Mouse (Mus musculus) stomach, postnatal 0 days (tissue): ENCODE measurements around the gene Fxyd2. TPM values are rescaled to one million over a fixed set of nuclear protein-coding genes. Genes with fewer than 3 reads are reported as not detected.

ENCODE experiments used
- ATAC-seq: fragments of 200-750 bp; cut with Nextera tagmentation; 2 replicates; pipeline ENCODE4 v1.8.0; 2017; ENCODE audit not compliant: low FRiP score, low TSS enrichment
- DNase-seq: peaks from one replicate; pipeline ENCODE4 v3.0.0-alpha.2; 2016; ENCODE audit warnings: low spot score
- H3K27ac ChIP-seq: fragments of 300-500 bp; sonication (generic); replicated peaks from 2 replicates; pipeline ENCODE4 v1.5.1; 2014; ENCODE audit warnings: mild to moderate bottlenecking, control low read depth
- H3K27me3 ChIP-seq: fragments of 300-500 bp; sonication (generic); 2 replicates; pipeline ENCODE4 v1.6.1; 2014; ENCODE audit warnings: low read length; ENCODE audit not compliant: control insufficient read depth, insufficient read depth
- H3K36me3 ChIP-seq: fragments of 300-500 bp; sonication (generic); 2 replicates; pipeline ENCODE4 v1.6.1; 2014; ENCODE audit warnings: low read length, mixed read lengths; ENCODE audit not compliant: control insufficient read depth, insufficient read depth
- H3K4me1 ChIP-seq: fragments of 300-500 bp; sonication (generic); replicated peaks from 2 replicates; pipeline ENCODE4 v1.6.1; 2014; ENCODE audit warnings: antibody characterized with exemption; ENCODE audit not compliant: control insufficient read depth, insufficient read depth
- H3K4me2 ChIP-seq: fragments of 300-500 bp; sonication (generic); replicated peaks from 2 replicates; pipeline ENCODE4 v1.6.1; 2014; ENCODE audit warnings: low read depth, mild to moderate bottlenecking, control low read depth, moderate library complexity
- H3K4me3 ChIP-seq: fragments of 300-500 bp; sonication (generic); 2 replicates; pipeline ENCODE4 v1.5.1; 2014; ENCODE audit warnings: low read depth, low read length, control low read depth
- H3K9ac ChIP-seq: fragments of 300-500 bp; sonication (generic); 2 replicates; pipeline ENCODE4 v1.6.1; 2014; ENCODE audit warnings: mild to moderate bottlenecking, low read length, control low read depth, mixed read lengths
- H3K9me3 ChIP-seq: fragments of 300-500 bp; sonication (generic); 2 replicates; pipeline ENCODE4 v1.6.1; 2016; ENCODE audit warnings: low read length; ENCODE audit not compliant: control insufficient read depth
- CTCF ChIP-seq: IDR thresholded peaks from 2 replicates; pipeline ENCODE4 v1.5.1; 2016; ENCODE audit warnings: antibody characterized with exemption, low read depth, mild to moderate bottlenecking, moderate library complexity
- EP300 ChIP-seq: optimal IDR thresholded peaks from 2 replicates; pipeline ENCODE3; 2016; ENCODE audit warnings: antibody characterized with exemption
- WGBS: fragments of 180-500 bp; shearing (Covaris S2); extraction: QIAGEN DNeasy Blood & Tissue Kit; methylation state at CpG from one replicate; pipeline ENCODE4 v1.1.7; 2014; 5-methylcytosine and 5-hydroxymethylcytosine counted together
- polyA plus RNA-seq: library from polyadenylated mRNA; unstranded; fragments of >200 nt; fragmentation: Nextera tagmentation; extraction: Ambion mirVana; gene quantifications from 2 replicates; pipeline ENCODE4 v1.2.1, GENCODE M21; 2015

Gene Fxyd2
- polyA plus RNA-seq, 1 experiment from 2014 or later, result 2.2 TPM

DNA sequence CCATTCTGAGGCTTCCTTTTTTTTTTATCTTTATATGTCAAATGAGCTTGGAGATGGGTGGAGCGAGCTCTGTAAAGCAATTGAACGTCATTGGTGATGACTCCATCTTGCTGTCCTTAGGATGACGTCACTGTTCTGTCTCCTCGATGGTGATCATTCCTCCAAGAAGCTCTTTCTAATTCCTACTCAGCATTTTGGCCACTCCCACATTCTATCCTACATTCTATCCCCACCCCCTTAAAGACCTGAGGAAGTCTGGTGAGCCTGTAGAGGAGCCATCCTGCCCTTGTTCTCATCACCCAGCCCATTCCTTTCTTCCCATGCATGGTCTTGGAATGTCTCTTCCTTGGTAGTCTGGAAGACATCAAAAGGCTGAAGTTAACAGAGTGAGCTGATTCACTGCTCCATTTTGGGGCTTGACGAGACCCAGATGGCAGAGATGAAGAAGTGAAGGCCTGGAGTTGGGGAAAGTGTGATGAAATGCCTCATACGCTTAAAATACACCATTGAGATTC, 24.4 kb upstream of the Fxyd2 start:
- Histone ChIP-seq H3K27ac (no peak overlapping the region), H3K27me3 (no peaks in the 10 kb centered on the region), H3K36me3 (no peaks in the 10 kb centered on the region), H3K4me1 (no peaks in the 10 kb centered on the region; the same call in 1 of the 2 replicates), H3K9me3 (no peaks in the 10 kb centered on the region), H3K4me2 (no peak overlapping the region), H3K9ac (no peak overlapping the region), H3K4me3 (no peak overlapping the region)
- peak; percentile 40; the same call in 1 of the 2 replicates for ATAC-seq
- no peak for TF ChIP-seq CTCF
- TF ChIP-seq EP300, result no peak
- 76% methylated on average over 6 of the region's 6 CpGs for WGBS
- DNase-seq, result no peak

DNA sequence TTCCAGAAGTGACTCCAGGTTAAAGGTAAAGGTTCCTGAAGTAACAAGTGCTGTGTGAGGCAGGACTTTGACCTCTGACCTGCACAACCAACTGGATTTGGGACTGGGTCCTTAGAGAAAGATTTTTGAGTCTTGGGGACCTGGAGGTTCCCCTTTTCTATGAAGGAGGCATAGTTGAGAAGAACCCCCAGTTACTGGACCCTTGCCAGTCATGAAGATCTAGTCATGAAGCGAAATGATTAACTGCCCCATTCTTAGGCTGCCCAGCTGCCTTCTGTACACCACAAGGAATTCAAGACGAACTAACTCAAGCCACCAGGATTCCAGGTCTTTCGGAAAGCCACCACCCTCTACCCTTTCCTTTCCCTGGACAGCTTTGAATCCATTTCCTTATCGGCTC, 23.0 kb upstream of the Fxyd2 start:
- Histone ChIP-seq H3K9me3 (no peaks in the 10 kb centered on the region), H3K36me3 (no peaks in the 10 kb centered on the region), H3K27me3 (no peaks in the 10 kb centered on the region), H3K4me1 (no peaks in the 10 kb centered on the region), H3K4me2 (no peak overlapping the region), H3K27ac (no peak overlapping the region), H3K4me3 (no peak overlapping the region), H3K9ac (no peak overlapping the region)
- TF ChIP-seq EP300, result no peak
- TF ChIP-seq CTCF, result no peak
- WGBS, result 50% methylated on average over 4 of the region's 4 CpGs
- ATAC-seq, result no peak
- no peak for DNase-seq

DNA sequence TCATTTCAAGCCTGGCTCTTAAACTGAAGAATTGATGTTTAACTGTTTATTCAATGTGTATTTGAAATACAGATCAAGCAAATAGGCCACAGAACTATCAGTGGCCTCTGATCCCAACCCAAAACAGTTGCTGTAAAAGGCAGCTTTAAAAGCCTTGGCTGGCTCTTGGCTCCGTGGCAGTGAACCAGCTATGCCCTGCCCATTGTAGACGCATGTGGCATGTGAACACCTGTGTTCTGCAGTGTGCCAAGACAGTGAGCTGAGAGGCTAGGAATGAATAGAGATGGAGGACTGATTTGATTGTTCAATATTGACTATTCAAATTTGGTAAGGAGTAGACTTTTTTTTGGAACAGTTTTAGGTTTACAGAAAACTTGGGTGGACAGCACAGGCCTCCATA, 22.6 kb upstream of the Fxyd2 start:
- DNase-seq (peak; percentile 49), ATAC-seq (no peak)
- Histone ChIP-seq H3K27me3 (no peaks in the 10 kb centered on the region), H3K27ac (no peak overlapping the region), H3K9me3 (no peaks in the 10 kb centered on the region), H3K4me1 (no peaks in the 10 kb centered on the region), H3K9ac (no peak overlapping the region), H3K4me2 (no peak overlapping the region), H3K36me3 (no peaks in the 10 kb centered on the region), H3K4me3 (no peak overlapping the region)
- TF ChIP-seq CTCF, result no peak
- TF ChIP-seq EP300, result no peak
- 35% methylated on average over 2 of the region's 2 CpGs for WGBS

DNA sequence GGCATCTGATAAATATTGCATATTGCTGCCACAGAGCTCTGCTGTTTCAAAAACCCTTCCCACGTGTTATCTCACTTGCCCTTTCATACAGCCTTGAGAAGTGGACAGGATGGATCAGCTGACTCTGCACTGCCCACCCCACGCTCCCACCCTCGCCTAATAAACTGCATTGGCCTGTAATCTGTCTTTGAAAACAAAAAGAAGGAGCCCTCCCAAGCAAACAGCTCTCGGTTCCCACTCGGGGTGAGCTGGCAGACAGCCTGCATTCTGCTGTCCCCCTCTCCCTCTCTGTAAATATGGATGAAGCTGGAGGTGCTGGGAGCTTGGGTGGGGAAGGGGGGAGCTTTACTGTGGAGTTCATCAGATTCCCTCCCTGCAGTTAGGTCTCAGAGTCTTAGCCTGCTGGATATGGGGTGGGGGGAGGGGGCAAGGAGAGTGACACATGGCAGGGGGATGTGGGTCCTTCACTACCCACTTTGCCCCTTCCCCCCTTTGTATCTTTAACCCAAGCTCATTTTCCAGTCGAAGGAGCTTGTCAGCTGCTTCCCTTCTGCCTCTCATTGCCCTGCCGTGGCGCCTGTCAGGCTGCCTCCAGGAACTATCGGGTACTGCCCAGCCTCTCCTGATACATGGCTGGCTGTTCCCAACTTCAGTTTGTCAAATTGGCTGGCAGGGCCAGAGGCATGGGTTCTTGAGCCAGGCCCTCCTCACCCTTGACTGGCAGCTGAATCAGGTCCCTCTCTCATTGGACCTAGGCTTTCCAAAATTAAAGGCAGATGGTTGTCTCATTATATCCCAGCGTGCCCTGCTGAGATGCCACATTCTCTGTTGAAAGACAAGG, 18.8 kb upstream of the Fxyd2 start:
- H3K4me3 ChIP-seq, result no peak overlapping the region
- TF ChIP-seq EP300 (no peak), CTCF (no peak)
- no peak overlapping the region for H3K4me2 ChIP-seq
- no peaks in the 10 kb centered on the region for H3K27me3 ChIP-seq
- H3K27ac ChIP-seq, result no peak overlapping the region
- no peaks in the 10 kb centered on the region for H3K9me3 ChIP-seq
- H3K9ac ChIP-seq, result no peak overlapping the region
- no peak for ATAC-seq
- no peaks in the 10 kb centered on the region for H3K4me1 ChIP-seq
- no peaks in the 10 kb centered on the region for H3K36me3 ChIP-seq
- 50% methylated on average over 10 of the region's 10 CpGs for WGBS
- DNase-seq, result no peak

DNA sequence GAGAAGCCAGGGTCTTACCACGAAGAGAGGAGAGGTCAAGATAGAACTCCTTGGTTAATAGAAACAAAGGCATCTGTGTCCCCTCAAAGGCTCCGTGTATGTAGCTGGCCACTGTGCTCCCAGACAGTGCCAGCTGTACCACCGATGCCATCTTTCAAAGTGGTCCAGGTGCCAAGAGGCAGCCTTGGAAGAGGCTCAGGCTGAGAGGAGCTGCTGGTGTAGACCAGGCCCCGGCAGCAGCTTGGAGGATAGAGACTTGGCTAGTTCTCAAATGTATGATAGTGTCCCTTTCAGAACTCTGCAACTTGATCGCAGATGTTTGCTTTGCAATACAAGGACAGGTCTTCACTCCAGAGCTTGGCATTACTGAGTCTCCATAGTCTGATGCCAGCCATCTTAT, 17.1 kb upstream of the Fxyd2 start:
- Histone ChIP-seq H3K9ac (no peak overlapping the region), H3K36me3 (no peaks in the 10 kb centered on the region), H3K27me3 (no peaks in the 10 kb centered on the region), H3K27ac (no peak overlapping the region), H3K4me1 (no peaks in the 10 kb centered on the region), H3K4me2 (no peak overlapping the region), H3K4me3 (no peak overlapping the region), H3K9me3 (no peaks in the 10 kb centered on the region)
- 66% methylated on average over 5 of the region's 5 CpGs for WGBS
- ATAC-seq (no peak), DNase-seq (no peak)
- no peak for TF ChIP-seq CTCF
- no peak for TF ChIP-seq EP300

DNA sequence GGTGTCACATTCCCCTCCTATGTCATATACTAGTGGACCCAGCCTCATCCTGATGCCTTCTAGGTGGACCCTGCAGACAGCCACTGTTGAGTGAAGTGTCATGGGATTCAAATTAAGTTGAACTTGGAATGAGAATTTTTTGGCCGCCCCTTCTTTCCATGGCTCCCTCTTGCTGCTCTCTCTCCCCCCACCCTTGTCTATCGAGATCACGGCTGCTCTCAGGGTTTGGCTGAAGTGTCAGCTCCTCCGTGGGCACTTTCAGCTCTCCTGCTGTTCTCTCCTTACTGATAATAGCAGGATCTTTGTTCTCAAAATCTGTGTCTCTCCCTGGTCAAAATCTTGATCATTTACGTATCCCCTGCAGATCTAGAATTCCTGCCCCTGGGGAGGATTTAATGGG, 16.6 kb upstream of the Fxyd2 start:
- H3K4me3 ChIP-seq, result no peak overlapping the region
- H3K27me3 ChIP-seq, result no peaks in the 10 kb centered on the region
- no peak for TF ChIP-seq EP300
- TF ChIP-seq CTCF, result no peak
- no peaks in the 10 kb centered on the region for H3K9me3 ChIP-seq
- 86% methylated on average over 5 of the region's 5 CpGs for WGBS
- H3K4me2 ChIP-seq, result no peak overlapping the region
- H3K9ac ChIP-seq, result no peak overlapping the region
- DNase-seq (no peak), ATAC-seq (no peak)
- no peaks in the 10 kb centered on the region for H3K36me3 ChIP-seq
- H3K4me1 ChIP-seq, result no peaks in the 10 kb centered on the region
- no peak overlapping the region for H3K27ac ChIP-seq
